Mouse (Mus musculus) monocyte, adult 5-6 weeks (primary cell): ENCODE data around the gene Csf3. TPM values are rescaled to one million over a fixed set of nuclear protein-coding genes. Genes with fewer than 3 reads are reported as not detected.
A peak's percentile ranks its signal among the peaks of the same experiment; 100 is the strongest.
"Not testable (repeated sequence)": the region's sequence is repeated elsewhere in the genome, so short reads cannot be mapped to it uniquely, and the experiment has no call there.

Source experiments
- ATAC-seq: fragments of 153-309, 156-312 bp; replicated peaks from 2 replicates; pipeline ENCODE4 v1.8.0; 2017; ENCODE audit warnings: mild to moderate bottlenecking; ENCODE audit not compliant: low TSS enrichment, insufficient number of reproducible peaks, severe bottlenecking, poor library complexity, low FRiP score
- total RNA-seq: library from RNA; stranded (forward); fragments of 200-1000, 200-491, 200-594 nt; gene quantifications from 3 replicates; pipeline ENCODE4 v1.2.3, GENCODE M21; 2017

Gene Csf3
- total RNA-seq, 1 experiment from 2014 or later, result not detected

DNA sequence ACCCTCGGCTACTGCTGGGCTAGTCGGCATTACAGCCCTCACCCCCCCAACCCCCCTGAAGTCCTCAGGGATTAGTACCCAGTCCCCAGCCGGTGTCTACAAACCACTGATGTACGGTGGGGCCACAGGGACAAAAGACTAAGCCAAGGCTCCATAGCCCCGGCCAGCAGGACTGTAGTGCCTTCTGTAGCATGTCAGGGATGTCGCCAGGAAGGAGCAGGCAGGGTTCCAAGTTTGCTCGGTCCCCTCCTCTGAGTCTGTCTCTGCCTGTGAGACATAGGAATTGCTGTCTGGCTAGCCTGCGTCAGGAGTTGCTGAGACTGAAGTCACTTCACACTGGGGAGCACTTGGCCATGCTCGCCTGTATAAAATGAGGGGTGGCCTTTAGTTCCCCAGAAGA lies 6.8 kb upstream of the Csf3 start:
- no peak for ATAC-seq

DNA sequence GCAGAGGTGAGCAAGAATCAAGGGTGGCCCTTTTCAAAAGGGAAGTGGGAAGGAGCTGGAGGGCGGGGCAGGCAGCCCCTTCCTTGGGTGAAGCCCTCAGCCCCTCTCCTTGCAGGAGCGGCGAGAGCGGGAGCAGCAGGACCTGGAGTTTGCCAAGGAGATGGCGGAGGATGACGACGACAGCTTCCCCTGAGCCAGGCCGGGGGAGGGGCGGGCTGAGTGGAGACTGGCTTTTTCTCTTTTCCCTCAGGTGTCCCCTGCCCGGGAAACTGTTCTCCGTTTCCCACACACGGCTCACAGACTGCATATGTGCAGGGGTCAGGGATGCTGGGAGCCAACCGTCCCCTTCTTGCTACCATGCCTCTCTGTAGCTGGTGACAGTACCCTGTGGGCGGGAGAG lies 5.7 kb upstream of the Csf3 start:
- no peak for ATAC-seq

DNA sequence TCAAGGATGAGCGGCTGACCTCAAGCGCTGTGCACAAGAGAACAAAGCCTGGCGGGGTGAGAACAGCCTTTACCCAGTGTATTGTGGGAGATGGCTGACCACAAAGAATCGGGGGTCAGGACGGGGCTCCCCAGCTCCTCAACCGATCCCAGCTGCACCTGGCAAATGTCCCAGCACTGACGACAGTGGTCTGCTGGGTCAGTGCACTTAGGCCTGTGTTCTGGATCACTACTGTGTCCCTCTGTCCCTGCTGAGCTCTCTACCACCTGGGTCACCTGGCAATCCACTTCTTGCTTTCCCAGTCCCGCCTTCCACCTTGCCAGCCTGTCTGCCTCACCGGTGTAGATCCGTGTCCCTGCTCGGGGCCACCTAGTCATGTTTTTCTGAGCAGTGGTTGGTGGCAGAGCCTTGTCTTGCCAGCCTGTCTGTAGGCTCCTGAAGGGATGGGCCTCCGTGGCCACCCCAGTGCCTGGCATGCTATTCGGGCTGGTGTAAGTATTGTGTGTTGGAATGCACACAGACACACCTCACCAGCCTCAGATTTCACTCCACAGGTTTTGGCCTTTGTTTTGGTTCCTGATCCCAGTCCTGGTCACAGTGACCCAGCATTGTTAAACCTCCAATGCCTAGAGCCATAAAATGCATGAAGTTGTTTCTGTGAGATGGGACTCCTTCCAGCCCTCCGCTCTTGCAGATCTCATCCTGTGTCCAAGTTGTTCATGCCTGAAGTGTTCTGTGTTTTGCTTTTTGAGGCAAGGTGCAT lies 4.4 kb upstream of the Csf3 start:
- ATAC-seq, result no peak

DNA sequence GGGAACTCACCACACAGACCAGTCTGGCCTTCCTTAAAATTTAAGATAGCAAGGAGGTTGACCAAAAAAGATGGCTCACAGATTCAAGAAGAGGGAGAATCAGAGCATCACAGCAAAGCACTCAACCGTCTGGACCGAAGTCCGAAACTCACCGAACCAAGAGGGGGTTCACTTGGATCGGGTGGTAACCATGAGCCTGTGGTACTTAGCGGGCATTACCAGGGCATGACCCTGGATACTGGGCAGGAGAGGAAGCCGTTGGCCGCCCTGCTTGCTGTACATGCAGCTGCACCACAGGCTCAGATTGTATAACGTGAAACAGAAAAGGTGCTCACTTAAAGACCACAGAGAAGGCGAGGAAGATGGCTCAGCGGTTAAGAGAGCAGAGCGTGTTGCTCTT lies 3.8 kb upstream of the Csf3 start:
- ATAC-seq, result no peak

DNA sequence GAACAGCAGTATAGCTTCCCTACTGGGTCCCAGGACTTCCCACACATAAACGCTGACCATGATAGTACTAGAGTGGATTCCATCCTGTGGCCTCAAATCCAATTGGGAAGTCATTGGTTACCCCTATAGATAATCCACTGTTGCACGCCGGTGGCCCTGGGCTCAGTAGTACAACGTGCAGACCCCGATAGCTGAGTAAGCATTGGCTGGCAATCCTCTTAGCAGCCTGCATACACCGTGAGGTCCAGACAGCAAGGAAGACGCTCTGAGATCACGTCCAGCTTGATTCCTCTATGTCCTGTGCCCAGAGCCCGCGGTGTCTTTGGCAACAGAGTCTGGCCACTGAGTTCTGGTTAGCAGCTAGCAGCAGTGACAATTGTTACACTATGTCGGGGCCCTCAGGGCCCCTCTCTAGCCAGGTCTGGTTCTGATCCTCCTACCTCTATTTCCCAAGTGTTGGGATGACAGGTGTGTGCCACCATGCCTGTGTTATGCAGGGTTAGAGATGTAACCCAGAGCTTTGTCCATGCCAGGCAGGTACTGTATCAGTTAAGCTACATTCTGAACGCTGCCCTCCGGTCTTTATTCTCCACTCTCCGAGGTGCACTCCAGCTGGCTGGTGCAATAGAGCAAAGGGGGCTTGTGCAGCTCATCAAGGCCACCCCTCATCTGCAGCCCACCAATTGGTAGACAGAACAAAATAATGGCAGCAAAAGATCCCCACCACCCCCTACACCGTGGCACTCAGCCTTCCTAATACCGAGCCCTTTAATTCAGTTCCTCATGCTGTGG lies 2.0 kb upstream of the Csf3 start:
- ATAC-seq, result no peak

DNA sequence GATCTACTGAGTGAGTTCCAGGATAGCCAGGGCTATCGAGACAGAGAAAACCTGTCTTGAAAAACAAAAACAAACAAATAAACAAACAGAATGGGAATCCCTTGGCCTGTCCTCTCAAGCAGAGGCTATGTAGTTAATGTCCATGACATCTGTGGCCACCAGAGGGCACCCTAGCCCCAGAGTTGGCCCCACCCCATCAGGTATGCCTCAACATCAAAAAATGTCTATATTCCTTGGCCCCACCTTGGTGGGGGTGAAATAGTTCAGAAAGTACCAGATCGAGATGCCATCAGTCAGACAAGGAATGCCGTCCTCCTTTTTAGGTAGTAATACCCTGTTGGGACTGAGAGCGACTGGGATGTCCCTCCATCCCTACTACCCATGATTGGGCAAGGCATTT lies 1.2 kb upstream of the Csf3 start:
- ATAC-seq, result peak; percentile 72

DNA sequence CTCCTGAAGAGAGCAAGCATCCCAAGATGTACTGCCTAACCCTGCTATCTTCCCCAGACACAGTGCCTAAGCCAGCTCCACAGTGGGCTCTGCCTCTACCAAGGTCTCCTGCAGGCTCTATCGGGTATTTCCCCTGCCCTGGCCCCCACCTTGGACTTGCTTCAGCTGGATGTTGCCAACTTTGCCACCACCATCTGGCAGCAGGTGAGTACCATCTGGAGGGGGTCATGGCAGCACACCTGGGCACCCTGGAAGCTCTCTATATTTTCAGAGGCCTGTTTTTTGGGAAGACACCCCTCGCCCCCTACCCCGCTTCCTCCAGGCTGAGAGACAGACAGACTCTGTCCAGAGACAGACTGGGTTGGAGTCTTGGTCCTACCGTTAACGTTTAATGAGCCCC lies 1.3 kb downstream of the Csf3 start:
- ATAC-seq, result no peak

DNA sequence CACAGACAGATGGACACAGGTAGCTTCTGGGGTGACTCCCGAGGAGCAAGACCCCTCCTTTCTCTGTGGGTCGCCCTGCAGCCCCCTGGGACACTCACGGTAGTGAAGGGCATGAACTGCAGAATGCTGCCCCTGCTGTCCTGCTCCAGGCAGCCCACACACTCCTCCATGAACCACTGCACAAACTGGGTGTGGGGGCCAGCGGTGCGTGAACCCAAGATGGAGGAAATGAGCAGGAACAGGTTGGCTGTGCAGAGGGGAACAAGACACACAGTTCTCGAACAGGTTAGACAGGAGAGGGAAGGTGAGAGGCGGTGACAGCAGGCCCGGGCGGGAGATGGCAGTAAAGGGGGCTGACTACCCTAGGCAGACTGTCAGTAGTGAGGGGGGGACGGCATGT lies 4.0 kb downstream of the Csf3 start:
- no peak for ATAC-seq

DNA sequence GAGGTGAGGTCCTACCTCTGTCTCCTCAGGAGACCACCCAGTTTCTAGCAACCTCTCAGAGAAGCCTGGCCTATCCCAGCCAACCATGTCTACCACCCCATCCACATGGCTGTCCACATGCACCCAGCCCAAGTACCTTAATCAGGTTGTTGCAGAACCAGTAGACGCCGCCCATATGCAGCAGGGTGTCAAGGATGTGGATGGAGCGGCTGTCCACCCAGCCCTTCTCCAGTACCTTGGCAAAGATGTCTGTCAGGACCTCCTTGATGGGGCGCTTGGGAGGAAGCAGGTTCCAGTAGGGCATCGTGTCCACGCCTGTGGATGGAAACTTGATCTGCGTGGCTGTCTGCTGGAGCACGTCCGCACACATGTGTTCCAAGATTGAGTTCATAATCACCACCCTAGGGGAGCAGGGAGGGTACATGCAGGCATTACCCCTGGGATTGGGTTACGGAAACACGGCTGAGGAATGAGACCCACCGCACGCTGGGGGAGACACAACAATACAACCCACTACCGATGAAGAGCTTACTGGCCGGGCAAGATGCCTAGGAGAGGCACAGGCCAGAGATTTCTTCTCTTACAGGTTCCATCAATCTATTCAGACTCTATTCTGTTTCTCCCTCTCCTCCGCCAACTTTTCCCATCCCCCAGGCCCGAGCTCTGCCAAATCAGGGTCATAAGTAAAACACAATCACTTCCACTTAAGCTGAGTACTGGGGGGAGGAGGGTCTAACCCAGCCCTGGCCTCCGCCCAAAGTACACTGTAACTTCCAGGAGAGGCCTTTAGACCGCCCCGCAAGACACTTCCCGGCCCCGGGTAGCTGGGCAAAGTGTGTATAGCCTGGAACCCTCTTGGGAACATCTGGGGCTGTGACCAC lies 6.6 kb downstream of the Csf3 start:
- no peak for ATAC-seq

DNA sequence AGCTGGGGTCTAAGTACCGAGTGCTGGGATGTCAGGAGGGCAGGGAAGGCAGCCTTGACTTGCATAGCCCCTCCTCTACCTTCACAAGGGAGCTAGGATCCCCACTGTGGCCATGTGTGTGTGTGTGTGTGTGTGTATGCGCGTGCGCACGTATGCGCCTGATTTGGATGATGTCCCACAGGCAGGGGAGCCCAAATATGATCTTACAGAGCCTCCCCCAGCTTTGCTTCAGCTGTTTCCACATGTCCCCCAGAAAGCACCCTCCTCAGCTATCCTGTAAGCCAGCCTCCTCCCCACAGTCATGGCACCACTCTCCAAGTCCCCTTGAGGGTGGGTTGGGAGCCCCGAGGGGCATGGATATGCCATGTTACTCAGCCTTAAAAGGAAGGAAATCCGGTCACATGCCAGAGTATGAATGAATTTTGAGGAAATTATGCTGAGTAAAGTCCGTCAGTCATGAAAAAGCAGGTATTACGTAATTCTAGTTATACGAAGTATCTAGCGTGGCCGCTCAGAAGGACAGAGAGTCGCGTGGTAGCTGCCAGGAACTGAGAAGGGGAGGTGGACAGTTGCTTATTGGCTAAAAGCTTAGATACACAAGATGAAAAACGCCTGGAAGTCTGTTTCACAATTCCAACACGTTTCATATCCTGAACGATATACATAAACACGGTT lies 7.4 kb downstream of the Csf3 start:
- ATAC-seq, result peak; percentile 20; the same call in 1 of the 2 replicates

DNA sequence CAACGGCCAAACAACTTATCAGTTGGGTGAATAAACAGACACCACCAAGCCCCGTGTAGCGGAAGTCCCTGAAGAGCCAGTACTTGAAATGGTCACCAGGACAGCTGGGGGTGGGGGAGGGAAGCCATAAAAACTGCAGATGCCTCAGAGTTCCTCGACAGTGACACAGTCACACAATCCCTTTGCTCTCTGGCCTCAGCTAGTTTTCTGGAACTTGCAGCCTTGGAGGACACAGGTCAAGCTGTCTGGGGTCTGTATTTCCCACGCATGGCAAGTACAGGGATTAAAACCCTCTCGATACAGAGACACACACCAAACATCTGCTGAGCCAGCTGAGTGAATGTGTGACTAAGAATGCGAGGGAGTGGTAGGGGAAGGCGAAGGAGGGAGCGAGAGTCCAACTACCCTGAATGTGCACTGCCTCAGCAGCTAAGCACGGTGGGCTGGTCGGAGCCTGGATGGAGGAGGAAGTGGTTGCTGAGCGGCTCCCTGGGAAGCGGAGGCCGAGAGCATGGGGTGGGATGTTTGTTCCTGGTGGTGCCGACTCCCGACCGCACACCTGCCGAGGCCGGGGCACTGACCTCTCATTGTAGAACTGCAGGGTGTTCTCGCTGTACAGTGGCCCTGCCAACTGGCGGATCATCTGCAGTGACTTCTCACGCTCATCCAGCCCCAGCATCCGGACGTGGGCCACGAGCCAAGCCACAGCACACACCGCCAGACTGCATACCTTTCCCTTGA lies 8.1 kb downstream of the Csf3 start:
- ATAC-seq, result no peak

DNA sequence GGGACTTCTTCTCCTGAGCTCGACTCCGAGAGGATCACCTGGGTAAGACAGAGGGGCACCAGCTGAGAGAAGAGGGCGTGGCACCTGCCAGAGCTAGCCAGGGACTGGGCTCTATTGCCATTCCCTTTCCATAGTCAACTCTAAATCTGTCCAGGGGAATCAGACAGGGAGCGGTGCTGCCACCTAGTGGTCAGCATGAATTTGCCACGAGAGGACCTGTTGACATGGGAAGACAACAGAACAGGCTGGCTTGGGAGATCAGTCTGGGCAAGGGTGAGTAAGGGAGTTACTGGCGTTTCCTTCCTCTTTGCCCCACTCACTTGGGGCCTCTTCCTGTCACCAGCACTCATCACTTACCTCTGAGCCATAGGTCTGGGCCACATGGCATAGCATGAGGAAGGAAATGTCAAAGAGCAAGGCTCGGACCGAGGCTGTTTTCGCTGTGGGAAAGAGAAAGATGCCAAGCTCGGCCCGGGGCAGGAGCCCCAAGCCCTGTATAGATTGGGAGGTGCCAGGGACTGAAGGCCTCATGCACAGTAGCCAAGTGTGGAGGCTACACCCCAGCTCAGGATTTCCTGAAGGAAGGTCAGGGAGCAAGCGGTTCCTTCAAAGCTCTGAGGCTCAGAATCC lies 9.5 kb downstream of the Csf3 start:
- ATAC-seq, result peak; percentile 88

DNA sequence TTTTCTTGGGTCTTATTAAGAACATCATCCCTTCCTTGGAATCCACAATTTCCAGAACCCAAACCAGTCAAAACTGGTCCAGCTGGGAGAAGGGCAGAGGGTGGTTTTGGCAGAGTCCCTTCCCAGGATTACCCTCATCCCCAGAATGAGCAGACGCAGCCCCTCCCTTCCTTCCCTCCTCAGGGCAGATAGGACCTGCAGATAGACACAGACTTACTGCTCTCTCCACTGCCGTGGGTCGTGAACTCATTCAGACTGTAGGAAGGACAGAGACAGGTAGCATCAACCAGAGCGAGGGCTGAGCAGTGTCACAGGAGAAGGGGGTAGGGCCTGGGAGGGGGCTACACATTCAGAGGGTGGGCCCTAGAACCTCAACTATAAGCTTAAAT lies 10.0 kb downstream of the Csf3 start:
- no peak for ATAC-seq

DNA sequence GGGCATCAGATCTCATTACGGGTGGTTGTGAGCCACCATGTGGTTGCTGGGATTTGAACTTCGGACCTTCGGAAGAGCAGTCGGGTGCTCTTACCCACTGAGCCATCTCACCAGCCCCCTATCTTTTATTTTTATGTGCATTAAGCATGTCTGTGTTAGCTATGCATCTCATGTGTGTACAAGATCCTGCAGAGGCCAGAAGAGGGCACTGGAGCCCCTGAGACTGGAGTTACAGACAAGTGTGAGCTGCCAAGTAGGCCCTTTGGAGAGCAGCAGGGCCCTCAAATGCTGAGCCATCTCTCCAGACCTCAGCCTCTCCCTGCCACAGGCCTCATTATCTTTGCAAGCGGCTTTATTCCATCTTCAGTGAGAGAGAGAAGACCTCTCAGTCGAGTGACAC lies 10.9 kb downstream of the Csf3 start:
- ATAC-seq, result not testable (repeated sequence)

DNA sequence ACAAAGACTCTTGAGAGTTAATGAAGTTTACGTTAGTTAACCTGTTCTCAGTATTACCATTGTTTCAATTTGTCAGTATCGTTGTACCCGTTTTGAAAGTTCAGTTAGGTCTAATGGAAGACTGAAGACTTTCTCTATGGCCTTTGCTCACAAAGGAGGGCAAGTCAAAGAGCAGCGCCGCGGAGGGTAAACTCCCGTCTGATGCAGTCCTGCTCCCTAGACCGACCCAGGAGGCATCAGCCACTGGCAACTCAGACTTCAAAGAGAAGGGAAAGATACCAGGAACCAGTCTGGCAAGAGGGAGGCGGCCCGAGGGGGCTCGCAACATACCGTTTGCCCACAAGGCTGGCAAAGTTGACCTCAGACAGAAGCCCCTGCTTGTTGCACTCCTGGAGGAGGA lies 12.6 kb downstream of the Csf3 start:
- ATAC-seq, result no peak

DNA sequence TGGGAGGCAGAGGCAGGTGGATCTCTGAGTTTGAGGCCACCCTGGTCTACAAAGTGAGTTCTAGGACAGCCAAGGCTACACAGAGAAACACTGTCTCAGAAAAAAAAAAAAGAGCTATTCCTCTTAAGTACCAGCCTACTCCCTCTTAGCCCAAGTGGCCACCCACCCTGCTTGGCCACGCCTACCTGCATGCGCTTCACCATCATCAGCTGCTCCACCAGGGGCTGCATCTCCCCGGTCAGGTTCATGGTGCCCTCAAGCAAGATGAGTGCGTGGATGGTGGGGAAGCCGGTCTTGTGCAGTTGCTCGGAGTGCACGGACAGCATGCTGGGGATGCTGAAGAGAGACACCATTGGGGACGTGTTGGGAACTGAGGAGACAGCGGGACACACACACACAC lies 14.9 kb downstream of the Csf3 start:
- no peak for ATAC-seq

DNA sequence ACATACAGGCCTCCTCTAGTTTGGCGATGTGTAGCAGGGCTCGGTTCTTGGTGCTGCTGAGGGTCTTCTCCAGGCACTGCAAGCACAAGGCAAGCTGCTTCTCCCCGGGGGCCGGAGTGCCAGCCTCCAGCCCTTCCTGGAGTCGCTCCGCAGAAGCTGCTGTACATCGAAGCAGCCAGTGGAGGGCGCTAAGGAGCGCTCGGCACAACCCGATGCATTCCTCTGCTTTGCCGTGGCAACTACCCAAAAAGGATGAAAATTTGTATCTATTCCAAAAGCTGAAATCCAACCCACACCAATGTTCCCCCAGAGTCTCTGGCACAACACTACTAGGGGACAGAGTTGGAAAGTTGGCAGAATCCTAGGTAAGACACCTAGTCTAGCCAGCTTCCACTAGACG lies 16.8 kb downstream of the Csf3 start:
- 0 out of 2 replicates have a peak, but pooled peaks have one; percentile 42 for ATAC-seq

DNA sequence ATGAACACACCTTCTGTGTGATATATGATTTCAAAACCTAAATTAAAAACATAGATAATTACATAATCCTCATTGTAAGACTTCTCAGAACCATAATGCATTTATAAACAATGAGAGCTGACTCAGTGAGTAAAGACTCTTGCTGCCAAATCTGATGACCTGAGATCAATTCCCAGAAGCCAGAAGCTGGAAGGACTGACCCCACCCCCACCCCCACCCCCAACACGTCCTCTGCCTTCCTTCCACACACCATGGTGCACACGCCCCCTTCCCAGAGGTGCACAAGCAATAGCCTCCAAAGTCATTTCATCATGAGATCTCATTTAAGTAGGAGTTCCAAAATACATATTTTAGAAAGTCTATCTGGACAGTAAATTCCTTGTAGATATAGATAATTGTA lies 19.7 kb downstream of the Csf3 start:
- ATAC-seq, result no peak
